Mouse (Mus musculus) cerebral cortex, adult 2 months (tissue): ENCODE results near the gene Tfap4.

Experiments used
- WGBS: fragments of 180-500 bp; shearing (Covaris S2); methylation state at CpG from one replicate; pipeline ENCODE4 v1.1.7; 2018; 5-methylcytosine and 5-hydroxymethylcytosine counted together

The Tfap4 gene

DNA sequence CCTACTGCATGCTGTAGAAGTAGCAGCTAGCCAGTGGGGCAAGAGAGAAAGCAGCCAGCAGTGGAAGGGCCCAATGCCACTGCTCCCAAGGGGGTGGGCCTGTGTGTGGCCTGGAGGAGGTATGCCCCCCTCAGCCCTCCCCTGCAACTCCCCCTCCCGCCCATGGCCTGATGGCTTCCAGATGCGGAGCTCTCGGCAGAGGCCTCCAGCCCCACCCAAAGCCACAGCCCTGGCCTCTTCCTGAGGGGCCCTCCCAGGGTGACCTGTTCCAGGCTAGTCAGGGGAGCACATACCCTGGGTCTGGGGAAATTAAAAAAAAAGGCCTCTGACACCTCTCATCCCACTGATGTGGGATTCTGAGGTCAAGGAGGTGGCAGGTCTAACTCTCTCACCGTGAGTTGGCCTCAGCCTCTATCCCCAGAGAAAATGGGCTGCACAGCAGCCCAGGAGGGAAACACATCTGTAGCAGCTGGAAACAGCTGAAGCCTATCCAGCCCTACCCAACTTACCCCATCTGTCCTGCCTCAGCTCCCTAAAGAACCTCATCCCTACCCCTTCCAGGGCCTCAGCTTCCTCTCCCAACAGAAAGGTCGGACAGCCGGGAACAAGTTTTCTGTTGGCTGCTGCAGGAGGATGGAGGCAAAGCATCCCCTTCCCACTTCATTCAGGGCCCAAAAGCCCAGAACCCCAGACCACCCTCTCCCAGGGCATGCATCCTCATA is 6.7 kb downstream of the Tfap4 start:
- WGBS, result 90% methylated on average over 6 of the region's 6 CpGs

GRCm38 (mm10) chr16:4551885-4552284 is 7.8 kb downstream of the Tfap4 start:
- 97% methylated on average over 12 of the region's 12 CpGs for WGBS

DNA sequence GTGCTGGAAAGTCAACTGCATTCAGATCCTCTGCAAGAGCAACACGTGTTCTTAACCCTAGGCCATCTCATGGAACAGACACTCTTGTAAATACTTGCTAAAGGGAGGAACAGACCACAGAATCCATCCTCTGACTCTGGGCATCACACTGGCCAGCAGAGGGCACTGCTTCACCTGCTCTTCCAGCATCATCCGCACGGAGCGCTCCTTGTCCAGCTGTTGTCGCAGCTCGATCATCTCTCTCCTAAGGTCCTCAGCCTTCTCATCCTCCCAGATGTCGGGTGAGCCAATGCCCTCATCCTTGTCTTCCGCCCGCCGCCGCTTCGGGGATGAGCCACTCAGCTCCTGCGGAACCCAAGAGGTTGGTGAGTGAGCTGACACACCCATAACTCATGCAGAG is 8.6 kb downstream of the Tfap4 start:
- 39% methylated on average over 13 of the region's 13 CpGs for WGBS

DNA sequence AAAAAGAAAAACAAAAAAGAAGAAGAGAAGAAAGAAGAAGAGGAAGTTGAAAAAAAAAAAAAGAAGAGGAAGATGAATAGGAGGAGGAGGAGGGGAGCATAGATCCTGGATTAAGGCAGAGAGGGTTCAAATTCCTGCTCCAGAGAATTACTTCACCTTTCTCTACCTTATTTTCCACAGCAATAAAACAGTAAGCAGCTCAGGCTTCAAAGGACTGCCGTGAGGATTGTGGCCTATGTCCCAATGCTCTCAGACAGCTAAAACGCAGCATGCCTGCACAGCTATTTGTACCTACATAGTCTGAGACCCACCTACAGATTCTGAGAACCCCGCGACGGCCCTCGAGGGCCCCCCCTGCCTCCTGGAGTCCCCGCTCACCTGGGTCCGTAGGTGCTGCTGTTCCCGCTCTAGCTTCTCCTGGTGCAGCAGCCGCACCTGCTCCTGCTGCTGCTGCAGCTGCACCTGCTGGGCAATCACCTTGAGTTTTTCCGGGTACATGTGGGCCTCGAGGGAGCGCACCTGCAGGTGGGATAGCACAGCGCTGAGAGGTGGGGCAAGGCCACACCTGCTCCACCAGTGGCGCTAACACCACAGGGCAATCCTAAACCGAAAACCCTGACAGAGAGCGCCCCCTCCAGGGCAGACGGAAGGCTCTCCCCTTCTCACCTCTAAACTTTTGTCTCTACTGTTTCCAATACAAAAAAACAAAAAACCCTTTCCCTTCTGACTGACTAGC is 10.5 kb downstream of the Tfap4 start:
- WGBS, result 95% methylated on average over 18 of the region's 18 CpGs

GRCm38 (mm10) chr16:4547611-4548010 is 12.0 kb downstream of the Tfap4 start:
- WGBS, result 86% methylated on average over 5 of the region's 5 CpGs

DNA sequence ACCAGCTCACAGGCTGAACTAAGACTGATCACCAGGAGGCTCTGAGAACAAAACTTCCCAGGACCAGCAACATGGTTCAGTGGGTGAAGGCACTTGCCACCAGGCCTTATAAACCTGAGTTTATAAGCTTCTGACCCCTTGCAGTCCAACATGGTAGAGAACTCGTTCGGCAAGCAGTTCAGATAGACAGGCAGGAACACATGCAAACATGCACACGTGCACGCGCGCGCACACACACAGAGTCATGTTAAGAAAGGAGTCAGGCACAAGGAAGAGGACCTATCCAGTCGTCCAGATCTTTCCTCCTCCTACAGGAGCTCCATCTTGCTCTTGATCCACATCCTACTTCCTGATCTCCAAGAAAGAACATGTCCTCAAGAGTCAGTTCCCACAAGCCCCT is 12.8 kb downstream of the Tfap4 start:
- 94% methylated on average over 8 of the region's 8 CpGs for WGBS

DNA sequence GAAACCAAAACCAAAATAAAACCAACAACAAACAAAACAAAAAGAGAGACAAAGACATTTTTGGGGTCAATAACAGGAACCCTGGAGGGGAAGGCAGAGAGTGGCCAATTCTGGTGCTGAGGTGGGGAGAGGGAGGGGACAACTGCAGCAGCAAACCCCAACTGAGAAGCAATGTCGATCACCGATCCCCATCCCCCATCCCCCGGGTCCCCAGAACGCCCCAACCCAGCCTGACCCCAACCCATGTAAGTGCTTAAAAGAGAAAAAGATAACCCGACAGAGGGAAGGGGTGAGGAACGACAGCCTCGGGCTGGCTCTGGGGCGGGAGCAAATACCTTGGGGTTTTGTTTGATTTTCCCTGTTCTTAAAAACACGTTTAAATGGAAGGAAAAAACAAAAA is 14.8 kb downstream of the Tfap4 start:
- WGBS, result 85% methylated on average over 9 of the region's 9 CpGs

DNA sequence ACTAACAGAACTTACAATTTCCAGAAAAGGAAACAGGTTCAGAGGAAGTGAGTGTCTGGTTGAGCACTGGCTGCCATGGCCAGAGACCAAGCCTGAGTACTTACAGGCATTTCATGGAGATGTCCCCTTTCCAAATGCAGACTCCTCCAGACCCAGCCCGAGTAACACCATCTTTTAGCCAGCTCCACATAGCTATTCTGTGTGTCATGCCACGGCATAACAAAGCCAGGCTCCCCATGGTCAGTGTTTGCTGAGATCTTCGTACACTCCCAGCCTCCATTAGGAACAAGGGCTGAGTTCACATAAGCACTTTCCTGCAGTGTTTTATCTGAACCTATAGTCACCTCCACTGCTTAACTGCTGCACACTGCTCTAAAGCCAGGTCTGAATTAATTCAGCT is 16.4 kb downstream of the Tfap4 start:
- 81% methylated on average over 3 of the region's 3 CpGs for WGBS

- WGBS, result 37% methylated on average over 7 of the region's 7 CpGs
Measured at GRCm38 (mm10) chr16:4542236-4542774, 17.3 kb downstream of the Tfap4 start.

- WGBS, result under 1% methylated on average over 43 of the region's 43 CpGs
Measured at GRCm38 (mm10) chr16:4541501-4542198, 18.0 kb downstream of the Tfap4 start, which contains the start of gene Srl. TSS of gene Srl (minus strand) at chr16:4541816.

DNA sequence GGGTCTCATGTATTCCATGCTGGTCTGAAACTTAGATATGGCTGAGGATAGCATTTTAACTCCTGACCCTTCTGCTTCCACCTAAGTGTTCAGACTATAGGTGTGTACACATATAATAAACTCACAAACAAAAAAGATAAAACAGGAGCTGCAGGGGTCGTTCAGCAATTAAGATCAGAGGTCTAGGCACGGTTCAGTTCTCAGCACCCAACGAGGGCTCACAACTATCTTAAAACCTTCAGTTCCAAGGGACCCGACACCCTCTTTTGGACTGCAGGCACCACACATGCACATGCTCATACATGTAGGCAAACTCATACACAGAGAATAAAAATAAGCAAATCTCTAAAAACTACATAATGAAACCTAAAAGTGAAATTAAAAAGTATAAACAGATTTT is 18.6 kb downstream of the Tfap4 start:
- WGBS, result 46% methylated on average over 4 of the region's 4 CpGs

GRCm38 (mm10) chr16:4540064-4540775 is 19.4 kb downstream of the Tfap4 start:
- WGBS, result 49% methylated on average over 12 of the region's 12 CpGs

GRCm38 (mm10) chr16:4539521-4539920 is 20.1 kb downstream of the Tfap4 start:
- WGBS, result 50% methylated on average over 4 of the region's 4 CpGs

- 45% methylated on average over 3 of the region's 3 CpGs for WGBS
Measured at GRCm38 (mm10) chr16:4537616-4538358, 21.9 kb downstream of the Tfap4 start.

DNA sequence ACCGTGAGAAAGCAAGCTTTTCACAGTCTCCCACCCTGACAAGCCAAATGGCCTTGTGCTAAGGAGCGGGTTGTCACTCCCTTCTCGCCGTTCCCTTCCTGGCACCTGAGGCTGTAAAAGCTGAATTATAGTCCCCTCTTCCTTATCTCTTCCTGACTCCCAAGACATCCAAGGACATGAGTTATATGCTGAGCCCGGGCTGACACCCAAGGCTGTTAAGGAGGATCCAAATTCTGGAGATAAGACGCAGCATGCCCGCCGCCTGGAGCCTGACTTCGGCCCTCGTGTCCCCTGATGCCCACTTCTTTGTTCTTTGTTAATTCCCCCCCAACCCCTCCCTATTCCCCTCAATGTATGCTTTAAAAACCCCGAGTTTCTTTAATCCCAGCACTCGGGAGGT is 32.3 kb downstream of the Tfap4 start:
- 93% methylated on average over 12 of the region's 12 CpGs for WGBS

DNA sequence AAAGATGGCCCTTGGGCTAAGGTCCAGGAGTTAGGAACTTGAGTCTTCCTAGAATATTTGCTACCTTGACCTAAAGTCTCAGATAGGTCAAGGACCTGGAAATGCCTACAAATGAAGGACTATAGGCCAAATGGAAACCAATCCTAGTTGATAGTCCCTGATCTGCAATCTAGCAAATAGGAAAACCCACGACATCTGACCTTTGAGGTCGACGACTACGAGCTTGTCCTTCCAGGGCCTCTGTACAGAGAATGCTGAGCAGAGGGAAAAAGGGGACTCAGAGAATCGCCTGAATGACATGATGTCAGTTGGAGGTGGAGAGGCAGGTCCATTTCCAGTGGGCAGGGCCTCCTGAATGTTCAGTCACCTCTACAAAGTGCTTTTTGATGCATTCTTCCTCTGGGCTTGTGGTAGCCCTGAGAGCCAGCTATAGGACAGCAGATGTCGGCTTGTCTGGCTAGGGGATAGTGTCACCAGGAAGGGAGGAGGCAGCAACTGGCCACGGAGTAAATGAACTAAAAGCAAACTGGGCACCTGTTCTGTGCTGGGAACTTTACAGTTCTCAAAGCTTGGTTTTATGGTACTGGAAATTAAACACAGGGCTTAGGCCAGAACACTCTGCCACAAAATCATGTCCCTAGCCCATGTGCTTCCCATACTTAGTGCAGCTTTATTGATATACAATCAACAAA is 36.2 kb downstream of the Tfap4 start:
- WGBS, result 89% methylated on average over 7 of the region's 7 CpGs

DNA sequence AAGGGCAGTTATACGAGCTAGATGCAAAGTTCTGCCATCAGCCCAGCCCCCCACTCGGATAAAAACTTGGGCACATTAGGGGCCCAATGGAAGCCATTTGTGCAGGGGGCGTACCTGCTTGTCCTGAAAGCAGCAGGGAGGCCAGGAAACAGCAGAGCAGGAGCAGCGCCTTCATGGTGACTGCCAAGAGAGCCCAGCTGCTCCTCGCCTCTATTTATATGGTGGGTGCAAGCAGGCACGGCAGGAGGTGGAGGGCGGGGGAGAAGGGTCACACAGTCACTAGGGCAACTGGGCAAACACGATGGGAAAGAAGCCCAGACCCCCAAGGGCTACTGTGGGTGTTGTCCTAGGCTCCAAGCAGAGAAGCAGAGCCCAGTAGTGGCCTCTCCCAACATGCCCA is 36.8 kb downstream of the Tfap4 start:
- WGBS, result 57% methylated on average over 8 of the region's 8 CpGs

- 64% methylated on average over 5 of the region's 5 CpGs for WGBS
Measured at GRCm38 (mm10) chr16:4521735-4522530, 37.7 kb downstream of the Tfap4 start.

DNA sequence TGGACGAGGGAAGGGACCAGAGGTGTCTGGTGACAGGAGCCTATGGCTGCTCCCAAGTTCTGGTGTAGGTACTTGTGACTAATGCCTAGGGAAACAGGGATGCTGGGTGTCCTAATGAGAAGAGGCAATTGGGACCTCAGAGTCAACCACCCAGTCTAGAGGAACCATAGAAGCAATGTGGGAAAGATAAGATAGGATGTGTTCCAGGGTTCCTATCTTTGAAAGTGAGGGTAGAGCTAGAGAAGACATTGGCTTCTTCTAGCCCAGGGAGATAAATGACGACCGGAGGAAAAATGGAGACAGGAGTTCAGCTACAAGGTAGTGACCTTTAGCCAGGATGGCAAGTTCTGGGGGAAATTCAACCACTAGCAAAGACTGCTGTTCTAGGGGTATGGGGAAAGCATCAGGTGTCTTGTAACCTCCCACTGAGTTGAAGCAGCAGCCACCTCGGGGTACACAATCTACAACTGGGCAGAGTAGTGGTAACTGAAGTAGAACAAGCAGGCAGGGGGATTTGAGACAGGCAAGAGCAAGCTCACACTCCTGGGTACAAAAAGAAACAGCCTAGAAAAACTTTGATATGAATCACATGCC is 38.5 kb downstream of the Tfap4 start:
- WGBS, result 87% methylated on average over 4 of the region's 4 CpGs
